Mouse (Mus musculus): ENCODE data around the gene Tbc1d7. TPM values are rescaled to one million over a fixed set of nuclear protein-coding genes. Genes with fewer than 3 reads are reported as not detected.

Tbc1d7 gene
- polyA plus RNA-seq, 2 experiments: 4.7 to 12.6 TPM

DNA sequence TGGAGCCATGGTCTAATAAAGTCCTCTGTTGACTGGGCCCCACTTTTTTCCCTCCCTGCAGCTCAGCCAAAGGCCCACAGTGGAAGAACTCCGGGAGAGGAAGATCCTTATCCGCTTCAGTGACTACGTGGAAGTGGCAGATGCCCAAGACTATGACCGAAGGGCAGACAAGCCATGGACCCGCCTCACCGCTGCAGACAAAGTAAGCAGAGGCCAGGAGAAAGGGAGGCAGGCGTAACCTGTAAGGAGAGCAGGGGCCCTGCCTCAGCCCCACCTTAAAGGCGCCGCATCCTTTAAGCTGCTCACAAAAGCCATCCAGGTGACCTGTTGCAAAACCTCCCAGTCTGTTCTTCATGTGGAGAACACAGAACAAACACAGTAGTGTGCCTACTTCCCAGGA lies 38.4 kb downstream of the Tbc1d7 start:
- TF ChIP-seq EP300 (IDR thresholded peaks at IDR 0.05; ENCODE audit: low read depth) (no peak), CTCF (IDR thresholded peaks at IDR 0.05; ENCODE audit: low read depth) (no peak)
- Histone ChIP-seq H3K27me3 (ENCODE audit: control insufficient read depth, insufficient read depth, low read length) (no peaks in the 10 kb centered on the region), H3K4me3 (ENCODE audit: insufficient read depth in 1 of 2, low read depth in 2 of 2, low read length in 2 of 2) (no peak overlapping the region), H3K36me3 (replicated peaks; ENCODE audit: control insufficient read depth, insufficient read depth, low read depth) (no peaks in the 10 kb centered on the region), H3K9me3 (ENCODE audit: control insufficient read depth, low read length) (no peaks in the 10 kb centered on the region), H3K9ac (replicated peaks) (no peak overlapping the region), H3K4me1 (replicated peaks; ENCODE audit: control insufficient read depth in 2 of 2, insufficient read depth in 2 of 2, low read length in 1 of 2) (no peaks in the 10 kb centered on the region), H3K27ac (no peak overlapping the region), H3K4me2 (ENCODE audit: low read depth) (no peak overlapping the region)
- WGBS (ENCODE audit: insufficient replicate concordance): 60% methylated on average over 9 of the region's 9 CpGs
- DNase-seq (ENCODE audit: low read depth in 3 of 3, low spot score in 3 of 3) (no peak), ATAC-seq (ENCODE audit: insufficient read depth) (no peak)

DNA sequence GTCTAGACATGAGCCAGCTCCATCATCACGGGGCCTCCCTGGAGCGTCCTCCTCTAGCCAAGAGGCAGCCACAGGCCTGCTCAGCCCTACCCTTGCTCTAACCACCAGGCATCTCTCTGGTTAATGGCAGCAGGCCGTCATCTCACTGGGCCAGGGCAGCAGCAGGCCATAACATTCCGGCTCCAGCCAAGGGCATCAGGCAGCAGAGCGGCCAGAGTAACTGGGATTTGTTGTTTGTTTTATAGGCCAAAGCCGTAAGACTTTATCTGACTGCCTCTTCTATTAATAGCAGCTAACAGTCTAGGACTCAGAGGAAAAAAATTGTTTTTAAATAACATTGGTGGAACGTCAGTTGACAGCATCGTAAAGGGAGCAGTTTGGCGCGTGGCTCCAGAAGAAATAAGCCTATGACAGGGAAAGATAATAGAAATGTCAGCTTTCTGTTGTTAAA lies 39.5 kb downstream of the Tbc1d7 start:
- TF ChIP-seq CTCF (IDR thresholded peaks at IDR 0.05; ENCODE audit: low read depth) (no peak), EP300 (IDR thresholded peaks at IDR 0.05; ENCODE audit: low read depth) (no peak)
- no peaks in the 10 kb centered on the region for H3K27me3 ChIP-seq (ENCODE audit: control insufficient read depth, insufficient read depth, low read length)
- no peak overlapping the region for H3K27ac ChIP-seq
- H3K4me3 ChIP-seq (ENCODE audit: insufficient read depth in 1 of 2, low read depth in 2 of 2, low read length in 2 of 2): no peak overlapping the region
- H3K9ac ChIP-seq (replicated peaks): no peak overlapping the region
- WGBS (ENCODE audit: insufficient replicate concordance): 59% methylated on average over 10 of the region's 10 CpGs
- ATAC-seq (ENCODE audit: insufficient read depth): no peak
- no peaks in the 10 kb centered on the region for H3K36me3 ChIP-seq (replicated peaks; ENCODE audit: control insufficient read depth, insufficient read depth, low read depth)
- H3K9me3 ChIP-seq (ENCODE audit: control insufficient read depth, low read length): no peaks in the 10 kb centered on the region
- no peaks in the 10 kb centered on the region for H3K4me1 ChIP-seq (replicated peaks; ENCODE audit: control insufficient read depth in 2 of 2, insufficient read depth in 2 of 2, low read length in 1 of 2)
- no peak for DNase-seq (ENCODE audit: low read depth in 3 of 3, low spot score in 3 of 3)
- no peak overlapping the region for H3K4me2 ChIP-seq (ENCODE audit: low read depth)

DNA sequence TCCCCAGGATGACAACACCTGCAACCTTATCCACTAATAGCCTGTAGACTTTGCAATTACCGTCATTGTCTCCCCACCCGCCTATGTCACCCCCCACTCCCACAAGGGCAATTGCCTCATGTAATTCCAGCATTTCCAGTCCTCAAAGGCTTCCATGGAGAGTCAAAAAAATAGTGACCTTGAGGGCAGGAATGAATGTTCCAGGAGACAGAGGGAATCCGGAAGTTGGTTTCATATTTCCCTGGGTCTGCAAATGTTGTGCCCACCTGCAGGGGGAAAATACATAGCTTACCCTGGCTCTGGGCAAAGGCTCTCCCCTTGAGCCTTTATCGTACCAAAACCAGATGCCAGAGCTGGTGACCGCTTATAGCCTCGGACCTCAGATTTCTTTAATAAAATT lies 41.1 kb downstream of the Tbc1d7 start:
- Histone ChIP-seq H3K9ac (replicated peaks) (no peak overlapping the region), H3K4me3 (ENCODE audit: insufficient read depth in 1 of 2, low read depth in 2 of 2, low read length in 2 of 2) (no peak overlapping the region), H3K9me3 (ENCODE audit: control insufficient read depth, low read length) (no peaks in the 10 kb centered on the region), H3K27ac (no peak overlapping the region), H3K4me1 (replicated peaks; ENCODE audit: control insufficient read depth in 2 of 2, insufficient read depth in 2 of 2, low read length in 1 of 2) (no peaks in the 10 kb centered on the region), H3K27me3 (ENCODE audit: control insufficient read depth, insufficient read depth, low read length) (no peaks in the 10 kb centered on the region), H3K4me2 (ENCODE audit: low read depth) (no peak overlapping the region), H3K36me3 (replicated peaks; ENCODE audit: control insufficient read depth, insufficient read depth, low read depth) (no peaks in the 10 kb centered on the region)
- 65% methylated on average over 6 of the region's 6 CpGs for WGBS (ENCODE audit: insufficient replicate concordance)
- TF ChIP-seq CTCF (IDR thresholded peaks at IDR 0.05; ENCODE audit: low read depth) (no peak), EP300 (IDR thresholded peaks at IDR 0.05; ENCODE audit: low read depth) (no peak)
- no peak for ATAC-seq (ENCODE audit: insufficient read depth)
- DNase-seq (ENCODE audit: low read depth in 3 of 3, low spot score in 3 of 3): no peak

DNA sequence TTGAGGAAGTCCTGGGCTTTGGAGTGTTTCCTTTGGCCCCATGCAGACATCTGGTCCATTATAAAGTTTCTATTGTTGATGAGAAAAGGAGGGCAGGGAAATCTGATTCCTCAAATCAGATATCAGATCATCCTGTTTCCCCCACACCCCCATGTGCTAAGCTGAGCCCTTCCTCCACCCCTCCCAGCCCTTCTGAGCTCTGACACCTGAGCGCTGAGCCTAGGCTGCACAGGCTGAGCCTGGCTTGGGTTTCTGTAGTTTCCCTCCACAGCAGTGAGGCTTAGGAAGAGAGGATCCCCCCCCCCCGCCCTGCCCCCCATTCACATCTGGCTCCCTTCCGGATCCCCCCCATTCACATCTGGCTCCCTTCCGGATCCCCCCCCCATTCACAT lies 46.6 kb downstream of the Tbc1d7 start:
- Histone ChIP-seq H3K27ac (no peak overlapping the region), H3K4me3 (ENCODE audit: insufficient read depth in 1 of 2, low read depth in 2 of 2, low read length in 2 of 2) (no peak overlapping the region), H3K9me3 (ENCODE audit: control insufficient read depth, low read length) (no peaks in the 10 kb centered on the region), H3K4me2 (ENCODE audit: low read depth) (no peak overlapping the region), H3K9ac (replicated peaks) (no peak overlapping the region), H3K4me1 (replicated peaks; ENCODE audit: control insufficient read depth in 2 of 2, insufficient read depth in 2 of 2, low read length in 1 of 2) (no peaks in the 10 kb centered on the region), H3K36me3 (replicated peaks; ENCODE audit: control insufficient read depth, insufficient read depth, low read depth) (no peaks in the 10 kb centered on the region), H3K27me3 (ENCODE audit: control insufficient read depth, insufficient read depth, low read length) (no peaks in the 10 kb centered on the region)
- ATAC-seq (ENCODE audit: insufficient read depth) (no peak), DNase-seq (ENCODE audit: low read depth in 3 of 3, low spot score in 3 of 3) (no peak)
- TF ChIP-seq CTCF (IDR thresholded peaks at IDR 0.05; ENCODE audit: low read depth): no peak
- no peak for TF ChIP-seq EP300 (IDR thresholded peaks at IDR 0.05; ENCODE audit: low read depth)
- WGBS (ENCODE audit: insufficient replicate concordance): 24% methylated on average over 3 of the region's 4 CpGs

DNA sequence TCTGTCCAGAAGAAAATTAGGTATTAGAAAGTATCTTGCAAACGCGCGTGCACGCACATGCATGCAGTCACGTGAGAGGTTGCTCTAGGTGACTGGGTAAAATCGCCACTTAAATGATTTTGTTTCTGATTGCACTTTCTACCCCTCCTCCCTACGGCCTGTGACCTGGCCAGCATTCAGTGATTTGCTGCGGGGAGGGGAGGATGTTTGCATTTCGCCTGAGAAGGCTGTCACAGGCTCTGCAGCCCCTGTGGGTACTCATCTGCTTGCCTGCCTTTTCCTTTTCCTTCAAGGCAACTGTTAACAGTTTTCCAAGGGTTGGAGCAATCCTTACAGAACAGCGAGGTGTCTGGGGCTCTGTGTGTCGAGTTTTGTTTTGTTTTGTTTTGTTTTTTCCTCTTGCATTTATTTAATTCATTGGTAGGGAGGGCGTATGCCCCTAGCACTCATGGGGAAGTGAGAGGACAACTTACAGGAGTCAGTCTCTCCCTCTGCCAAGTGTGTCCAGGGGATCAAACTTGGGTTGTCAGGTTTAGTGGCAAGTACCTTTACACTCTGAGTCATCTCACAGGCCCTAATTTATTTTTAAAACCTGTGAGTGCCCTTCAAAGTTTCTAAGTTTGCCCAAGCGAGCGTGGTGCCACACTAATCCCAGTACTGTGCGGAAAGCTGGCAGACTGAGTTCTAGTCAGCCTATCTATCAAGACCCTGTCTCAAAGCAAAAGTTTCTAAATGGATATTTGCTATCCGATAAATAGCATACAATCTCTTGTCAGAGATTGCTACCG lies 47.2 kb downstream of the Tbc1d7 start:
- H3K36me3 ChIP-seq (replicated peaks; ENCODE audit: control insufficient read depth, insufficient read depth, low read depth): no peaks in the 10 kb centered on the region
- H3K9me3 ChIP-seq (ENCODE audit: control insufficient read depth, low read length): no peaks in the 10 kb centered on the region
- no peak for TF ChIP-seq CTCF (IDR thresholded peaks at IDR 0.05; ENCODE audit: low read depth)
- TF ChIP-seq EP300 (IDR thresholded peaks at IDR 0.05; ENCODE audit: low read depth): no peak
- no peaks in the 10 kb centered on the region for H3K4me1 ChIP-seq (replicated peaks; ENCODE audit: control insufficient read depth in 2 of 2, insufficient read depth in 2 of 2, low read length in 1 of 2)
- no peak overlapping the region for H3K9ac ChIP-seq (replicated peaks)
- H3K4me2 ChIP-seq (ENCODE audit: low read depth): no peak overlapping the region
- DNase-seq (ENCODE audit: low read depth in 3 of 3, low spot score in 3 of 3) (no peak), ATAC-seq (ENCODE audit: insufficient read depth) (no peak)
- H3K4me3 ChIP-seq (ENCODE audit: insufficient read depth in 1 of 2, low read depth in 2 of 2, low read length in 2 of 2): no peak overlapping the region
- H3K27ac ChIP-seq: no peak overlapping the region
- WGBS (ENCODE audit: insufficient replicate concordance): 44% methylated on average over 17 of the region's 17 CpGs
- no peaks in the 10 kb centered on the region for H3K27me3 ChIP-seq (ENCODE audit: control insufficient read depth, insufficient read depth, low read length)

All from liver, embryonic 14.5 days (tissue).